Mouse (Mus musculus) cortical plate, adult 2 months (tissue): Measurements from ENCODE around the gene Gm49359. TPM values are rescaled to one million over a fixed set of nuclear protein-coding genes. Genes with fewer than 3 reads are reported as not detected.
"Not testable (repeated sequence)": the region's sequence is repeated elsewhere in the genome, so short reads cannot be mapped to it uniquely, and the experiment has no call there.

Source experiments
- H3K27ac ChIP-seq: fragments of 200-500 bp; 2 replicates; pipeline ENCODE4 v1.5.1; 2012; ENCODE audit warnings: low read length, control low read depth, inconsistent platforms; ENCODE audit not compliant: insufficient read depth
- H3K4me1 ChIP-seq: fragments of 200-500 bp; 2 replicates; pipeline ENCODE4 v1.6.1; 2011; ENCODE audit warnings: low read length; ENCODE audit not compliant: control insufficient read depth, insufficient read depth
- H3K4me3 ChIP-seq: fragments of 200-500 bp; 2 replicates; pipeline ENCODE4 v1.5.1; 2011; ENCODE audit warnings: mild to moderate bottlenecking, low read length, control low read depth; ENCODE audit not compliant: insufficient read depth
- POLR2A ChIP-seq: fragments of 200-500 bp; IDR thresholded peaks from 2 replicates; pipeline ENCODE4 v1.6.1; 2011; ENCODE audit warnings: mild to moderate bottlenecking, low read length, control low read depth; ENCODE audit not compliant: insufficient read depth; ENCODE audit errors: extremely low read depth
- polyA plus RNA-seq: library from polyadenylated mRNA; depleted of rRNA; stranded (reverse); fragments of >200 nt; gene quantifications from 2 replicates; pipeline ENCODE4 v1.2.3, GENCODE M21; 2012; rRNA removed

The Gm49359 gene
- polyA plus RNA-seq = 5.3 and 5.4 TPM in 2 replicates

- peak within 1 kb of the TSS; percentile 73 for H3K27ac ChIP-seq
- not testable (repeated sequence) for H3K4me1 ChIP-seq
- H3K4me3 ChIP-seq = peak within 1 kb of the TSS; percentile 96
- peak; percentile 59 for TF ChIP-seq POLR2A
Measured at GRCm38 (mm10) chr13:62466424-62467334, at the start of gene Gm49359. Gene Gm49359, minus strand, starts transcription at chr13:62466832.

DNA sequence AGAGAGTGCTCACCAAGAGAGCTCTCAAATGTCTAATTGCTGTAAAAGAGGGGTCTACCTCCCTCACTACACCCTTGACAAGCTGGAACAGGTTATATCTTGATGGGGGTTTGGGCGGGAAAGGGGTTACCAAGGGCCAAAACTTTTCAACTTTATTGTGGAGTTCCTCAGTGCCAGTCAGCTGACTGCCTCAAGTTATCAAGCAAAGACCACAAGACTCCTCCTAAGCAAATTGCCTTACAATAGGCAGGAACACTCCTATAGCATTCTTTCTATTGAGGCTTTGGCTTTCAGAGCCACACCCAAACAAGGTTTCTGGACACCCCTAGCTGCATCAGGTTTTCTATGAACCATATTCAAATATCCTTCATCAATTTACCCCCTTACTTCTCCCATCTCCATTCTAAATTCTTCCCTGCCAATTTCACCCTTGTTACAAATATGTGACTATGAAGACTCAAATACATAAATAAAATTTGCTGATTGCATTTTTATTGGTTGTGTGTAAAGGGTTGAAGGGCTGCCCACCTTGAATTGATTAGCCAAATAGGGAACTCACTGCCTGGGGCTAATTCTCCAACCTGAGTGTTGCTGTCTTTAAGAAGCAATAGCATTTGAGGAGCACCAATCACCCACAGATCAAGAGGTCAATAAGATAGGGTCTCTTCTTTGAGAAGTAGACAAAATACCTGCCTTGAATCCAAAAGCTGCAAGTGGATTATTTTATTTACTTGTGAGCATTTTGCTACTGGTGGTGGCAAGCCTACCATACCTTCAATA is 44.2 kb upstream of the Gm49359 start:
- not testable (repeated sequence) for H3K4me1 ChIP-seq, H3K27ac ChIP-seq, H3K4me3 ChIP-seq

GRCm38 (mm10) chr13:62472661-62473060 is 6.0 kb upstream of the Gm49359 start:
- not testable (repeated sequence) for H3K4me3 ChIP-seq, H3K27ac ChIP-seq, H3K4me1 ChIP-seq

DNA sequence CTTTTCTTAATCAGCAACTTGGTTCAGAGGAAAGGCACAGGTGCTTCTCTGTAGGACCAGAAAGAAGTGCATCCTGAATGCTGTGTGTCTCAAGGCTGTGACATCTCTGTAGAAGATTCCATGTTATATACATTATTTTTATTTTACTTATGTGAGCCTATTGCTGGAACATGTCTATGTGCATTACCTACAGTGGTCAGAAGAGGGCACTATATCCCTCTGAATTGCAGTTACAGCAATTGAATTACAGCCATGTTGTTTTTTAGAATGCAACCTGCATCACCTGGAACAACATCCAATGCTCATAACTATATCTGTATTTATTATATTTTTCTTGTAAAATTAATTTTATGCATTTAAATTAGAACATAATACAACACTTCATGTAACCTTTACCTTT is 3.3 kb upstream of the Gm49359 start:
- H3K4me3 ChIP-seq, H3K27ac ChIP-seq, H3K4me1 ChIP-seq: not testable (repeated sequence)

Other genes with a start within 250 kb of the Gm49359 start
- gene Gm3604, start 83.7 kb downstream of the Gm49359 start, polyA plus RNA-seq = 1.3 and 1.4 TPM in 2 replicates
- gene Zfp935, start 91.7 kb upstream of the Gm49359 start, polyA plus RNA-seq = not detected in 2 replicates
- gene Zfp934, start 104.4 kb upstream of the Gm49359 start, polyA plus RNA-seq = 8.4 and 8.6 TPM in 2 replicates
- 4.1 and 4.7 TPM in 2 replicates for gene 6720489N17Rik, start 157.3 kb upstream of the Gm49359 start, polyA plus RNA-seq